Mouse (Mus musculus) small intestine, adult 2 months (tissue): ENCODE measurements around the gene Slain1.

Experiments used
- CTCF ChIP-seq: fragments of 200-500 bp; IDR thresholded peaks from 2 replicates; pipeline ENCODE4 v1.5.1; 2012; ENCODE audit warnings: low read depth, mild to moderate bottlenecking, control low read depth, inconsistent platforms, low read length, moderate library complexity, mixed read lengths; ENCODE audit not compliant: insufficient replicate concordance, insufficient read length; ENCODE audit errors: extremely low read depth
- POLR2A ChIP-seq: fragments of 200-500 bp; IDR thresholded peaks from 2 replicates; pipeline ENCODE4 v1.6.1; 2012; ENCODE audit warnings: low read depth, mild to moderate bottlenecking, control low read depth, inconsistent platforms, low read length, moderate library complexity

- TF ChIP-seq CTCF (no peak), POLR2A (no peak)
Observed at GRCm38 (mm10) chr14:103686994-103687393, 37.0 kb downstream of the Slain1 start.
